Mouse (Mus musculus) C2C12 (cell line): Measurements from ENCODE around the gene Ncapd2.

Experiments used
- CEBPB ChIP-seq: IDR thresholded peaks from one replicate; pipeline ENCODE4 v1.6.1; 2011; ENCODE audit warnings: low read depth, mild to moderate bottlenecking, control low read depth, moderate library complexity
- CTCF ChIP-seq: IDR thresholded peaks from one replicate; pipeline ENCODE4 v1.5.1; 2011; ENCODE audit not compliant: control insufficient read depth, insufficient read depth, insufficient read length
- FOSL1 ChIP-seq: IDR thresholded peaks from one replicate; pipeline ENCODE4 v1.8.0; 2011; ENCODE audit warnings: mild to moderate bottlenecking, low read length; ENCODE audit not compliant: poor library complexity, insufficient read depth, severe bottlenecking
- MAX ChIP-seq: IDR thresholded peaks from one replicate; pipeline ENCODE4 v1.6.1; 2011; ENCODE audit warnings: mild to moderate bottlenecking, control low read depth
- MYOD1 ChIP-seq: IDR thresholded peaks from one replicate; pipeline ENCODE4 v1.6.1; 2011; ENCODE audit warnings: low read depth; ENCODE audit not compliant: control insufficient read depth, insufficient read length
- MYOG ChIP-seq: IDR thresholded peaks from one replicate; pipeline ENCODE4 v1.6.1; 2011; ENCODE audit not compliant: control insufficient read depth, insufficient read length; ENCODE audit errors: extremely low read depth

- TF ChIP-seq CEBPB, result no peak
- TF ChIP-seq CTCF, result no peak
- TF ChIP-seq FOSL1, result no peak
- no peak for TF ChIP-seq MYOG
- no peak for TF ChIP-seq MAX
- TF ChIP-seq MYOD1, result no peak
These were observed 1.3 kb upstream of the Ncapd2 start for GRCm38 (mm10) chr6:125192841-125193240.
